ENCODE assay signal across 16 mouse cellular contexts in genomic region chr11:106489036-106489693, GRCm38 (mm10). TPM values are rescaled to one million over a fixed set of nuclear protein-coding genes. Genes with fewer than 3 reads are reported as not detected.
A peak's percentile ranks its signal among the peaks of the same experiment; 100 is the strongest.
DNase-seq lines count a peak whose midpoint lies in the region; ATAC-seq lines count a peak whose summit lies in the region.
"Had no signal": no experiment of that assay in that cellular context is flagged by ENCODE, and none has a peak within 500 bp of the region (broad histone marks: within the 10 kb centered on the region; RNA-seq: fewer than 3 reads in every experiment).

No protein-coding gene starts in this region.

- 0 out of 2 replicates have a peak overlapping the region, but pooled peaks have one; percentile 91 for H3K27ac ChIP-seq in heart, embryonic 10.5 days
- no peak overlapping the region for H3K27ac ChIP-seq in heart, embryonic 12.5 days (ENCODE audit: poor library complexity, severe bottlenecking)
- 0 out of 2 replicates have a peak overlapping the region, but pooled peaks have one; percentile 4 for H3K27ac ChIP-seq in lung, embryonic 15.5 days
- peak overlapping the region; percentile 92; the same call in 1 of the 2 replicates for H3K27ac ChIP-seq in stomach, embryonic 15.5 days
- H3K27ac ChIP-seq in forebrain, embryonic 14.5 days (ENCODE audit: low read depth, low read length): no peak overlapping the region
- H3K27ac ChIP-seq: heart, adult 2 months; hindbrain, embryonic 14.5 days; neural tube, embryonic 15.5 days had no signal

- no peak overlapping the region for H3K4me2 ChIP-seq in heart, embryonic 12.5 days
- H3K4me2 ChIP-seq in lung, embryonic 15.5 days: no peak overlapping the region
- H3K4me2 ChIP-seq in stomach, embryonic 15.5 days: no peak overlapping the region
- H3K4me2 ChIP-seq in forebrain, embryonic 14.5 days (ENCODE audit: low read length): no peak overlapping the region

- 54% methylated on average over 7 of the region's 7 CpGs for WGBS in heart, embryonic 10.5 days
- WGBS in heart, embryonic 12.5 days: 55% methylated on average over 6 of the region's 7 CpGs
- 42% methylated on average over 7 of the region's 7 CpGs for WGBS in lung, embryonic 15.5 days
- 43% methylated on average over 7 of the region's 7 CpGs for WGBS in stomach, embryonic 15.5 days
- 67% methylated on average over 7 of the region's 7 CpGs for WGBS in forebrain, embryonic 14.5 days

- no peaks in the 10 kb centered on the region for H3K27me3 ChIP-seq in heart, embryonic 10.5 days (ENCODE audit: insufficient read depth, poor library complexity, severe bottlenecking)
- H3K27me3 ChIP-seq in heart, embryonic 12.5 days (replicated peaks): no peaks in the 10 kb centered on the region
- no peaks in the 10 kb centered on the region for H3K27me3 ChIP-seq in lung, embryonic 15.5 days
- H3K27me3 ChIP-seq in stomach, embryonic 15.5 days (replicated peaks): no peaks in the 10 kb centered on the region
- H3K27me3 ChIP-seq in forebrain, embryonic 14.5 days (replicated peaks; ENCODE audit: control insufficient read depth, insufficient read depth, low read length): no peaks in the 10 kb centered on the region
- H3K27me3 ChIP-seq: neural tube, embryonic 15.5 days had no signal

- DNase-seq in heart, embryonic 10.5 days (ENCODE audit: low spot score): no peak
- no peak for DNase-seq in lung, postnatal 4 days
- DNase-seq in Muller cell, postnatal 12 days (ENCODE audit: inconsistent ontology term): peak; percentile 32
- DNase-seq in forebrain, embryonic 14.5 days (ENCODE audit: low spot score): no peak
- no peak for DNase-seq in natural killer cell, adult 2 months (ENCODE audit: low spot score in 2 of 2)
- DNase-seq: heart, adult 2 months; heart, postnatal 10 days; kidney, adult 11 months; lung, adult 2 months had no signal

- H3K9me3 ChIP-seq in heart, embryonic 10.5 days: no peaks in the 10 kb centered on the region
- H3K9me3 ChIP-seq in heart, embryonic 12.5 days (replicated peaks): no peaks in the 10 kb centered on the region
- H3K9me3 ChIP-seq in lung, embryonic 15.5 days: no peaks in the 10 kb centered on the region
- no peaks in the 10 kb centered on the region for H3K9me3 ChIP-seq in stomach, embryonic 15.5 days
- H3K9me3 ChIP-seq in forebrain, embryonic 14.5 days (replicated peaks; ENCODE audit: control insufficient read depth, low read length): no peaks in the 10 kb centered on the region
- H3K9me3 ChIP-seq: neural tube, embryonic 15.5 days had no signal

- peaks cover 18% of the 10 kb centered on the region for H3K4me1 ChIP-seq in heart, embryonic 10.5 days
- H3K4me1 ChIP-seq in heart, embryonic 12.5 days (replicated peaks): peaks cover 9% of the 10 kb centered on the region
- H3K4me1 ChIP-seq in lung, embryonic 15.5 days: peaks cover 36% of the 10 kb centered on the region
- H3K4me1 ChIP-seq in stomach, embryonic 15.5 days: peaks cover 13% of the 10 kb centered on the region; the same call in 1 of the 2 replicates
- peaks cover 4% of the 10 kb centered on the region for H3K4me1 ChIP-seq in forebrain, embryonic 14.5 days (ENCODE audit: control insufficient read depth, insufficient read depth, low read length)

- H3K9ac ChIP-seq in heart, embryonic 12.5 days: no peak overlapping the region
- H3K9ac ChIP-seq in lung, embryonic 15.5 days: no peak overlapping the region
- no peak overlapping the region for H3K9ac ChIP-seq in stomach, embryonic 15.5 days
- no peak overlapping the region for H3K9ac ChIP-seq in forebrain, embryonic 14.5 days (ENCODE audit: low read length)
- H3K9ac ChIP-seq: hindbrain, embryonic 14.5 days; neural tube, embryonic 15.5 days had no signal

- ATAC-seq in heart, embryonic 12.5 days (ENCODE audit: insufficient number of reproducible peaks, low FRiP score): no peak
- no peak for ATAC-seq in lung, embryonic 15.5 days (ENCODE audit: borderline replicate concordance, extremely low read depth, low FRiP score, low TSS enrichment)
- no peak for ATAC-seq in stomach, embryonic 15.5 days (ENCODE audit: insufficient read depth, low FRiP score, low read depth)
- no peak for ATAC-seq in forebrain, embryonic 14.5 days
- ATAC-seq: activated CD4-positive, CD25-positive, alpha-beta regulatory T cell, adult 4 months; forebrain, embryonic 16.5 days had no signal

- no peak overlapping the region for H3K4me3 ChIP-seq in heart, embryonic 10.5 days
- H3K4me3 ChIP-seq in heart, embryonic 12.5 days: no peak overlapping the region
- no peak overlapping the region for H3K4me3 ChIP-seq in lung, embryonic 15.5 days
- H3K4me3 ChIP-seq in stomach, embryonic 15.5 days (replicated peaks): no peak overlapping the region
- no peak overlapping the region for H3K4me3 ChIP-seq in forebrain, embryonic 14.5 days (ENCODE audit: low read depth, low read length)
- H3K4me3 ChIP-seq: heart, adult 2 months had no signal

- H3K36me3 ChIP-seq in heart, embryonic 10.5 days: no peaks in the 10 kb centered on the region
- H3K36me3 ChIP-seq in heart, embryonic 12.5 days: no peaks in the 10 kb centered on the region
- H3K36me3 ChIP-seq in lung, embryonic 15.5 days: no peaks in the 10 kb centered on the region
- no peaks in the 10 kb centered on the region for H3K36me3 ChIP-seq in stomach, embryonic 15.5 days
- H3K36me3 ChIP-seq in forebrain, embryonic 14.5 days (ENCODE audit: control insufficient read depth, insufficient read depth, low read length): no peaks in the 10 kb centered on the region
- H3K36me3 ChIP-seq: neural tube, embryonic 15.5 days had no signal

RNA-seq across cellular contexts. Expression of gene Ern1, which starts 1.5 kb away (rescaled TPM):
- polyA plus RNA-seq in heart, embryonic 10.5 days (2016; fragmentation: Nextera tagmentation; extraction: Ambion mirVana): 5.3 and 5.5 TPM in 2 replicates
- polyA plus RNA-seq in heart, embryonic 12.5 days (2016; fragmentation: Nextera tagmentation; extraction: Ambion mirVana): 5.7 and 6.9 TPM in 2 replicates
- 6.0 and 6.5 TPM in 2 replicates for polyA plus RNA-seq in lung, embryonic 15.5 days (2015; fragmentation: Nextera tagmentation; extraction: Ambion mirVana)
- polyA plus RNA-seq in stomach, embryonic 15.5 days (2015; fragmentation: Nextera tagmentation; extraction: Ambion mirVana): 7.5 and 9.4 TPM in 2 replicates
- polyA plus RNA-seq in forebrain, embryonic 14.5 days (2014; fragmentation: Nextera tagmentation; extraction: Ambion mirVana): 2.9 and 4.1 TPM in 2 replicates

Comparison
In these comparisons a context has a peak if more than half of its experiments do, and no peak if none do; other contexts are left out.
1. H3K27ac ChIP-seq: peak in heart, embryonic 10.5 days (single experiment), lung, embryonic 15.5 days (single experiment) and stomach, embryonic 15.5 days (single experiment); none in heart, embryonic 12.5 days (single experiment) and forebrain, embryonic 14.5 days (single experiment).